Mouse (Mus musculus) right cerebral cortex, adult 2 months (tissue): ENCODE results near the gene Far1.
A peak's percentile ranks its signal among the peaks of the same experiment; 100 is the strongest.

Experiments
- DNase-seq, 2 experiments: peaks; one replicate each; pipeline ENCODE4 v3.0.0; 2021 to 2022; ENCODE audit warnings: low spot score in 2 of 2

Gene Far1

GRCm38 (mm10) chr7:113571121-113571520 lies 57.5 kb downstream of the Far1 start:
- no peak for DNase-seq

- DNase-seq: no peak
Observed at GRCm38 (mm10) chr7:113572741-113573140, 59.1 kb downstream of the Far1 start.

GRCm38 (mm10) chr7:113582111-113582510 lies 68.5 kb downstream of the Far1 start:
- DNase-seq: no peak

GRCm38 (mm10) chr7:113589211-113589610 lies 75.6 kb downstream of the Far1 start:
- no peak for DNase-seq

GRCm38 (mm10) chr7:113590330-113590729 lies 76.7 kb downstream of the Far1 start:
- no peak for DNase-seq

GRCm38 (mm10) chr7:113591084-113591483 lies 77.5 kb downstream of the Far1 start:
- DNase-seq: no peak

- DNase-seq: no peak
Observed at GRCm38 (mm10) chr7:113591557-113592354, 78.1 kb downstream of the Far1 start.

- no peak for DNase-seq
Observed at GRCm38 (mm10) chr7:113592696-113593095, 79.1 kb downstream of the Far1 start.

GRCm38 (mm10) chr7:113594363-113594762 lies 80.7 kb downstream of the Far1 start:
- peak; percentile 59 to 66 for DNase-seq

GRCm38 (mm10) chr7:113597231-113597630 lies 83.6 kb downstream of the Far1 start:
- DNase-seq: no peak

GRCm38 (mm10) chr7:113601803-113602202 lies 88.2 kb downstream of the Far1 start:
- no peak for DNase-seq

GRCm38 (mm10) chr7:113607928-113608327 lies 94.3 kb downstream of the Far1 start:
- DNase-seq: peak; percentile 71 to 81

- peak; percentile 77 to 81 for DNase-seq
Observed at GRCm38 (mm10) chr7:113609027-113609705, 95.5 kb downstream of the Far1 start.

GRCm38 (mm10) chr7:113612628-113613027 lies 99.0 kb downstream of the Far1 start:
- DNase-seq: no peak

GRCm38 (mm10) chr7:113614198-113614927 lies 100.7 kb downstream of the Far1 start:
- no peak for DNase-seq

GRCm38 (mm10) chr7:113619166-113619565 lies 105.5 kb downstream of the Far1 start:
- DNase-seq: no peak

GRCm38 (mm10) chr7:113619768-113620167 lies 106.1 kb downstream of the Far1 start:
- peak; percentile 41 to 48 for DNase-seq
